Mouse (Mus musculus) stomach, postnatal 0 days (tissue): Measurements from ENCODE around the gene Thap12. TPM values are rescaled to one million over a fixed set of nuclear protein-coding genes. Genes with fewer than 3 reads are reported as not detected.

Experiments
- ATAC-seq: fragments of 200-750 bp; cut with Nextera tagmentation; 2 replicates; pipeline ENCODE4 v1.8.0; 2017; ENCODE audit not compliant: low FRiP score, low TSS enrichment
- DNase-seq: peaks from one replicate; pipeline ENCODE4 v3.0.0-alpha.2; 2016; ENCODE audit warnings: low spot score
- H3K27ac ChIP-seq: fragments of 300-500 bp; sonication (generic); replicated peaks from 2 replicates; pipeline ENCODE4 v1.5.1; 2014; ENCODE audit warnings: mild to moderate bottlenecking, control low read depth
- H3K27me3 ChIP-seq: fragments of 300-500 bp; sonication (generic); 2 replicates; pipeline ENCODE4 v1.6.1; 2014; ENCODE audit warnings: low read length; ENCODE audit not compliant: control insufficient read depth, insufficient read depth
- H3K36me3 ChIP-seq: fragments of 300-500 bp; sonication (generic); 2 replicates; pipeline ENCODE4 v1.6.1; 2014; ENCODE audit warnings: low read length, mixed read lengths; ENCODE audit not compliant: control insufficient read depth, insufficient read depth
- H3K4me1 ChIP-seq: fragments of 300-500 bp; sonication (generic); replicated peaks from 2 replicates; pipeline ENCODE4 v1.6.1; 2014; ENCODE audit warnings: antibody characterized with exemption; ENCODE audit not compliant: control insufficient read depth, insufficient read depth
- H3K4me2 ChIP-seq: fragments of 300-500 bp; sonication (generic); replicated peaks from 2 replicates; pipeline ENCODE4 v1.6.1; 2014; ENCODE audit warnings: low read depth, mild to moderate bottlenecking, control low read depth, moderate library complexity
- H3K4me3 ChIP-seq: fragments of 300-500 bp; sonication (generic); 2 replicates; pipeline ENCODE4 v1.5.1; 2014; ENCODE audit warnings: low read depth, low read length, control low read depth
- H3K9ac ChIP-seq: fragments of 300-500 bp; sonication (generic); 2 replicates; pipeline ENCODE4 v1.6.1; 2014; ENCODE audit warnings: mild to moderate bottlenecking, low read length, control low read depth, mixed read lengths
- H3K9me3 ChIP-seq: fragments of 300-500 bp; sonication (generic); 2 replicates; pipeline ENCODE4 v1.6.1; 2016; ENCODE audit warnings: low read length; ENCODE audit not compliant: control insufficient read depth
- CTCF ChIP-seq: IDR thresholded peaks from 2 replicates; pipeline ENCODE4 v1.5.1; 2016; ENCODE audit warnings: antibody characterized with exemption, low read depth, mild to moderate bottlenecking, moderate library complexity
- EP300 ChIP-seq: optimal IDR thresholded peaks from 2 replicates; pipeline ENCODE3; 2016; ENCODE audit warnings: antibody characterized with exemption
- WGBS: fragments of 180-500 bp; shearing (Covaris S2); extraction: QIAGEN DNeasy Blood & Tissue Kit; methylation state at CpG from one replicate; pipeline ENCODE4 v1.1.7; 2014; 5-methylcytosine and 5-hydroxymethylcytosine counted together
- polyA plus RNA-seq: library from polyadenylated mRNA; unstranded; fragments of >200 nt; fragmentation: Nextera tagmentation; extraction: Ambion mirVana; gene quantifications from 2 replicates; pipeline ENCODE4 v1.2.1, GENCODE M21; 2015

The Thap12 gene
- polyA plus RNA-seq, 1 experiment from 2014 or later, result 33.3 TPM

DNA sequence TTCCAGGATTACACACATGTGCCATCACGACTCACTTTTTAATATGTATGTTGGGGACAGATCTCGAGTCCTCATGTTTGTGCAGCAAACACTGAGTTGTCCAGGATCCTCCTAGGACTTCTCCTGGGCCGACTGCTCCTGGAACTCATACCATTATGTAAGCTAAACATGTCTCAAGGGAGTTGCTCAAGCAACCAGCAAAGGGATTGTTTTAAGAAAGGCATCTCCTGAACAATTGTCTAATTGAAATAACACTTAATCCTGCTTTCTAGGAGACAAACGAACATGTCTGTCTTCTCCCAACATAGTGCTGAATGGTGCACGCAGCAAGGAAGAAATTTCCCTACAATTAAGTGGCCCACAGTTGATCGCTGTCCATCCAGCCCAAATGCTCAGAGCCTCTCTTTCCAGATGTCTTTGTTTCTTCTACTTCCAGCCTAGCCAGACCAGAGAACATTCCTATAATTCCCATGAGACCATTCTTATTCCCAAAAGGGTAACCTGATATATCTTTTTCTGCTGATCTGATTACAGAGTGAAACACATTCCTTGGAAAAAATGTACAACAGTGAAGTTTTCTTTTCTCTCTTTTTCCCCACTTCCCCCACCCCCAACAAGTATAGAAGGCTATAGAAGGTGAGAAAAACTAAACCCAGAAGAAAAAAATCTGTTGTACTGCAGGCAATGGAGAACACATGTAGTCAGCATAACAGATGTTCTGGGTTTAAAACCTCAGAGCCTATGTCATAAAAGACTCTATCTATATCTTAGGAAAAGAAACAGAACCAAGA is 34.8 kb upstream of the Thap12 start:
- peak overlapping the region; percentile 13; the same call in 1 of the 2 replicates for H3K27ac ChIP-seq
- WGBS, result 50% methylated on average over 6 of the region's 6 CpGs

DNA sequence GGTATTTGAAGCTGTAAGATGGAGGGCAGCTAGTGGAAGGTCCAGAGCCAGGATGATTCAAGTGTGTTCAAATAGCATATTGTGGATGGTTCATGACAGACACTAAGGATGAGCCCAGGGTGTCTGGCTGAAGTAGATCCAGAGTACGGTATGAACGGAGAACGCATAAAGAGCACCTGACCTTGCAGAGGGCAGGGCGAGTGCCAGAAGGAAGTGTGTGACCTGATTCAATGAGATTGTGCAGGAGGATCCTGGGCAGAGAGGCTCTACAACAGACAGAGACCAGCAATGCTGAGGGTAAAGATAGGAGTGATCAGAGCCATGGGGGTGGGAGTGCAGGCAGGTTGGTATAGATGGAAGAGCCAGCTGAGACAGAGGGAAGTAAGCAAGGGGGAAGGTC is 32.1 kb upstream of the Thap12 start:
- ATAC-seq (no peak), DNase-seq (no peak)
- 0 out of 2 replicates have a peak, but pooled peaks cover 5% of the 10 kb centered on the region for H3K4me1 ChIP-seq
- no peak overlapping the region for H3K9ac ChIP-seq
- no peak overlapping the region for H3K4me3 ChIP-seq
- H3K27me3 ChIP-seq, result no peaks in the 10 kb centered on the region
- H3K36me3 ChIP-seq, result no peaks in the 10 kb centered on the region
- WGBS, result 96% methylated on average over 4 of the region's 4 CpGs
- TF ChIP-seq CTCF (no peak), EP300 (no peak)
- no peak overlapping the region for H3K27ac ChIP-seq
- H3K4me2 ChIP-seq, result no peak overlapping the region
- no peaks in the 10 kb centered on the region for H3K9me3 ChIP-seq

More for the DNA sequence above, 34.8 kb upstream of the Thap12 start:
- Histone ChIP-seq H3K4me2 (no peak overlapping the region), H3K4me3 (no peak overlapping the region), H3K4me1 (0 out of 2 replicates have a peak, but pooled peaks cover 5% of the 10 kb centered on the region), H3K27me3 (no peaks in the 10 kb centered on the region), H3K9me3 (no peaks in the 10 kb centered on the region), H3K9ac (no peak overlapping the region), H3K36me3 (no peaks in the 10 kb centered on the region)
- TF ChIP-seq CTCF (no peak), EP300 (no peak)
- DNase-seq (no peak), ATAC-seq (no peak)

DNA sequence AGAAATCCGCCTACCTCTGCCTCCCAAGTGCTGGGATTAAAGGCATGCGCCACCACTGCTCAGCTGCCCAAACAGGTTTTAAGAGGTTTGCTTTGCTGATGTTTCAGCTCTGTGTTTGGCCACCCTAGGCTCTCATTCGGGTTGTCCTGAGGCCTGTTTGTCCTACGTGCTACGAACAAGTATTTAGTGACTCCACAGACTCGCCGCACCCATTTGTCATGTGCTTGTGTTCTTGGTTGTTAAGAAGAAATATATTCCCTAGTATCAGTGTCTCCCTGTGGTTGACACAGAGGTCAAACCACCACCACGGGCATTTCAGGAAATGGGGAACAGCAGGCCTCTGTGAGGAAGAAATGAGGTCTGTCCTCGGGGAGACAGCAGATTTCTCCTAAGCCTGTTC is 31.5 kb upstream of the Thap12 start:
- H3K27ac ChIP-seq, result no peak overlapping the region
- H3K4me3 ChIP-seq, result no peak overlapping the region
- H3K36me3 ChIP-seq, result no peaks in the 10 kb centered on the region
- 49% methylated on average over 9 of the region's 9 CpGs for WGBS
- no peak overlapping the region for H3K9ac ChIP-seq
- peak; percentile 57; the same call in 1 of the 2 replicates for ATAC-seq
- peak; percentile 26 for DNase-seq
- no peaks in the 10 kb centered on the region for H3K9me3 ChIP-seq
- H3K27me3 ChIP-seq, result no peaks in the 10 kb centered on the region
- H3K4me1 ChIP-seq, result 0 out of 2 replicates have a peak, but pooled peaks cover 5% of the 10 kb centered on the region
- no peak overlapping the region for H3K4me2 ChIP-seq
- TF ChIP-seq CTCF, result no peak
- no peak for TF ChIP-seq EP300

DNA sequence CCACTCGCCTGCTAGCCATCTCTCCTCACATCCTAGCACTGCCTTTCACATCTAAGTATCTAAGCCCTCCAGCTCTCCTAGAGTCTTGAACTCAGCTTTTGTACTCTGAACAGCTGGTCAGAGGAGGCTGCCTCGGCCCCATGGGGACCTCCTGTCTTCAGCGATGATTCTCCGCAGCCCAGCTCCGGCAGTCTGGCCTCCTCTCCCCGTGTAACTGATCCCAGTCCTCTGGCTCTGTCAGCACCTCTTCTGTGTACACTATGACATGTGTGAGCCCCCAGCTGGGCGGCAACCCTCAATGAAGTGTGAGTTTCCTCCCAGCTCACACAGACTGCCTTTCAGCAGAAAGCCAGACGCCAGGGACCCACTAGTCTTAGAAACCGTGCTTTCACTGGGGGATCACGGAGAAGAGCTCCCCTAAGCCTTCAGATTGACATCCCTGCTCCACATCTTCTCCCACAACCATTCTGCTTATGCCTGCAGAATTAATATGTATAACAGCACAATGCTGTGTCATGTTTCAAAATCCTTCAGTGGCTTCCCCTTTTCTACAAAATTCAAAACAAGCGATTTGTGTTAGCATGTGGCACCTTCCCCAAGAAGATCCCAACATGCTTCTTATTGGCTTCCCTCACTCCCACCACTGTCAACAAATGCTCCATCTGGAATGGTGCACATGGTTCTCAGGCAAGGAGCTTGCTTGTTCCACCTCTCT is 30.5 kb upstream of the Thap12 start:
- H3K27ac ChIP-seq, result 0 out of 2 replicates have a peak overlapping the region, but pooled peaks have one; percentile 8
- TF ChIP-seq CTCF (no peak), EP300 (no peak)
- no peak overlapping the region for H3K4me3 ChIP-seq
- no peak overlapping the region for H3K4me2 ChIP-seq
- ATAC-seq (0 out of 2 replicates have a peak, but pooled peaks have one; percentile 39), DNase-seq (no peak)
- H3K4me1 ChIP-seq, result 0 out of 2 replicates have a peak, but pooled peaks cover 5% of the 10 kb centered on the region
- no peaks in the 10 kb centered on the region for H3K9me3 ChIP-seq
- H3K36me3 ChIP-seq, result no peaks in the 10 kb centered on the region
- 47% methylated on average over 11 of the region's 11 CpGs for WGBS
- H3K9ac ChIP-seq, result no peak overlapping the region
- H3K27me3 ChIP-seq, result no peaks in the 10 kb centered on the region

DNA sequence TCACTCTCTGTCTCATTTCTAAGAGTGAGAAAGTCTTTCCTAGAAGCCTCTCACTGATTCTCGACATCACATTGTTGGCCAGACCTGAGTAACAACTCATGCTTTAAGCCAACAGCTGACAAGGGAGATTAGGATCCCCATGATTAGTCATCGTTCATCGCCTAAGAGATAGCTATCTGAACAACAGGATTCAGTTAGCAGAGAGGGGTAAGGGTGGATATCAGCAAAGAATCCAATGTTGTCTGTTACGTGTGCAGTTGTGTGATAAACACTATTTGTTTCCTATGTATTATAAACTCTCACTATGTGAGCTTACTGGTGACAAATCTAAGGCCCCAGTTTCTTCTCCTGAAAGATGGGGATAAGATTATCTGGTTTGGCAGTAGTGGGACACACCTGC is 28.6 kb upstream of the Thap12 start:
- ATAC-seq (no peak), DNase-seq (no peak)
- WGBS, result 41% methylated on average over 4 of the region's 4 CpGs
- Histone ChIP-seq H3K36me3 (no peaks in the 10 kb centered on the region), H3K9me3 (no peaks in the 10 kb centered on the region), H3K27ac (no peak overlapping the region), H3K4me2 (no peak overlapping the region), H3K9ac (no peak overlapping the region), H3K4me3 (no peak overlapping the region), H3K4me1 (0 out of 2 replicates have a peak, but pooled peaks cover 5% of the 10 kb centered on the region), H3K27me3 (no peaks in the 10 kb centered on the region)
- no peak for TF ChIP-seq EP300
- TF ChIP-seq CTCF, result no peak

DNA sequence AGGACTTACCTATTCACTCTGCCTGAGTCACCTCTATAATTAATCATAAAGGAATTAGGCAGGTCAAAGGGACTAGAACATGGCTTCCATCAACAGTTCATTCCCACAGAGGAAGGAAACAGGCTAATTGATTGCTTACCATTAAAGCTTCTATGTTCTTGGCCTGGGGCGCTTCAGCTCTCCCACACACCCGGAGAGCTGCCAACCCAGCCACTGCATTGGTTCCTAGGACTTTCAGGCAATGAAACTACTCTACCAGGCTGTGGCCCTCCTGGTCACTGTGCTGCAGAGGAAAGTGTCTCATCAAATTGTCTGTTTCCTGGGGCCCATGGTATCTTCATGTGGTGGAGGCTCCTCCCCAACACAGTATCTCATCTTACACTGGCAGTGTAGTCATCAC is 25.4 kb upstream of the Thap12 start:
- TF ChIP-seq CTCF (no peak), EP300 (no peak)
- no peak for ATAC-seq
- 56% methylated on average over 2 of the region's 2 CpGs for WGBS
- H3K4me1 ChIP-seq, result no peaks in the 10 kb centered on the region
- H3K4me3 ChIP-seq, result no peak overlapping the region
- H3K27ac ChIP-seq, result no peak overlapping the region
- H3K4me2 ChIP-seq, result no peak overlapping the region
- no peaks in the 10 kb centered on the region for H3K36me3 ChIP-seq
- H3K9me3 ChIP-seq, result no peaks in the 10 kb centered on the region
- no peak overlapping the region for H3K9ac ChIP-seq
- DNase-seq, result no peak
- H3K27me3 ChIP-seq, result no peaks in the 10 kb centered on the region
